Mouse (Mus musculus) liver, embryonic 14.5 days (tissue): ENCODE data around the gene Fam185a.

Experiments
- CTCF ChIP-seq: IDR thresholded peaks from 2 replicates; pipeline ENCODE4 v1.5.1; 2016; ENCODE audit warnings: antibody characterized with exemption, low read depth, control low read depth
- EP300 ChIP-seq: IDR thresholded peaks from 2 replicates; pipeline ENCODE4 v1.6.1; 2016; ENCODE audit warnings: antibody characterized with exemption, low read depth

DNA sequence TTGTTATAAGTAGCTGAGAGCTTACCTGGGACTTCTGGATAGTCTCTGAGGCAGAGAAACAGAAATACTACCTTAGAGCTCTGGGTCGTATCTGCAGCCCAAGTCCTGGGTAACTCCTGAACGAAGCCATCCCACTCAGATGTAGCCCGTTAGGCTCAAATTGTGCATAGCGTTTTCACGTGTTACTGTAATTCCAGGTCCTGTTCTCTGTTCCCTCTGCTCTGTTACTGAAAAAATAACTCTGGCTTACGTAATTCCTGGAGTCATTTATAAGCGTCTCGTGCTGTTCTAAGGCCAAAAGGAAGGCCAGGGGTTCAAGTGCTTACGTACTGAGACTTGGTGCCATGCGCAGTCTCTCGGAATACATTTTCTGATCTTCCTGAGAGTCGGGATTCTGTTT lies 43.3 kb downstream of the Fam185a start:
- TF ChIP-seq CTCF (no peak), EP300 (no peak)
